Mouse (Mus musculus): Measurements from ENCODE around the gene Bbs9.

- TF ChIP-seq CTCF (IDR thresholded peaks at IDR 0.05) (no peak), EP300 (IDR thresholded peaks at IDR 0.05; ENCODE audit: insufficient read depth, low read depth, low read length) (no peak)
These were observed 75.8 kb downstream of the Bbs9 start for GRCm38 (mm10) chr9:22551273-22551672.

Measured in heart, adult 2 months (tissue).